Mouse (Mus musculus) stomach, embryonic 14.5 days (tissue): Measurements from ENCODE around the gene Camk2b. TPM values are rescaled to one million over a fixed set of nuclear protein-coding genes. Genes with fewer than 3 reads are reported as not detected.
A peak's percentile ranks its signal among the peaks of the same experiment; 100 is the strongest.

ENCODE experiments used
- ATAC-seq: fragments of 200-750 bp; cut with Nextera tagmentation; 2 replicates; pipeline ENCODE4 v1.8.0; 2017; ENCODE audit warnings: low read depth, moderate TSS enrichment; ENCODE audit not compliant: insufficient number of reproducible peaks, insufficient read depth, low FRiP score
- H3K27ac ChIP-seq: fragments of 300-500 bp; sonication (generic); 2 replicates; pipeline ENCODE4 v1.5.1; 2014; ENCODE audit warnings: mild to moderate bottlenecking, low read length, moderate library complexity, mixed read lengths
- H3K27me3 ChIP-seq: fragments of 300-500 bp; sonication (generic); 2 replicates; pipeline ENCODE4 v1.6.1; 2014; ENCODE audit warnings: low read length, control low read depth, mixed read lengths; ENCODE audit not compliant: control insufficient read depth, insufficient read depth
- H3K36me3 ChIP-seq: fragments of 300-500 bp; sonication (generic); 2 replicates; pipeline ENCODE4 v1.6.1; 2014; ENCODE audit warnings: mild to moderate bottlenecking, control low read depth, low read length, moderate library complexity, mixed read lengths; ENCODE audit not compliant: control insufficient read depth, insufficient read depth
- H3K4me1 ChIP-seq: fragments of 300-500 bp; sonication (generic); 2 replicates; pipeline ENCODE4 v1.6.1; 2014; ENCODE audit warnings: low read length, control low read depth, mixed read lengths; ENCODE audit not compliant: control insufficient read depth, insufficient read depth
- H3K4me2 ChIP-seq: fragments of 300-500 bp; sonication (generic); replicated peaks from 2 replicates; pipeline ENCODE4 v1.6.1; 2014; ENCODE audit warnings: low read depth, low read length, control low read depth
- H3K4me3 ChIP-seq: fragments of 300-500 bp; sonication (generic); 2 replicates; pipeline ENCODE4 v1.5.1; 2014; ENCODE audit warnings: low read depth, low read length, control low read depth
- H3K9ac ChIP-seq: fragments of 300-500 bp; sonication (generic); replicated peaks from 2 replicates; pipeline ENCODE4 v1.6.1; 2014; ENCODE audit warnings: low read depth, mild to moderate bottlenecking, control low read depth, low read length, moderate library complexity, mixed read lengths
- H3K9me3 ChIP-seq: fragments of 300-500 bp; sonication (generic); 2 replicates; pipeline ENCODE4 v1.6.1; 2016; ENCODE audit warnings: low read depth, low read length, control low read depth; ENCODE audit not compliant: control insufficient read depth
- WGBS: fragments of 180-500 bp; shearing (Covaris S2); extraction: QIAGEN DNeasy Blood & Tissue Kit; methylation state at CpG from one replicate; pipeline ENCODE4 v1.1.7; 2014; 5-methylcytosine and 5-hydroxymethylcytosine counted together
- polyA plus RNA-seq: library from polyadenylated mRNA; unstranded; fragments of >200 nt; fragmentation: Nextera tagmentation; extraction: Ambion mirVana; gene quantifications from 2 replicates; pipeline ENCODE4 v1.2.1, GENCODE M21; 2014

The Camk2b gene
- polyA plus RNA-seq, 1 experiment from 2014 or later, result 2.5 TPM

DNA sequence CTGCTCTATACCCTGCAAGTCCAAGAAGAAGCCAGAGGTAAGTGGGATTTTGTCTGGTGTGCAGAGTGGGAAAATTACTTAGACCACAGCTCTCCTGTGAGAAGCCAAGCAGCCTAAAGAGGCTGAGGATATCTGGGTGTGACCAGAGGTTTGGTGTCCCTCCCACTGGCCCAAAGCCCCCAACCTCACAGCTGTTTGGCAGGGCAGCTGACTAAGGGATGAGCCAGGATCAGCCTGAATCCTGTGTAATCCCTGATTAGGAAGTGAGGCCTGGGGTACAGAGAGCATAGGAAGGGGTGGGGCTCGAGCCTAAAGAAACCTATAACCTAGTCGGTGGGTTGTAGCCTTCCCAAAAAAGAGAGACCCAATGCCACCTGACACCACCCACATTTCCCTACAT, 91.1 kb downstream of the Camk2b start:
- Histone ChIP-seq H3K4me2 (no peak overlapping the region), H3K27me3 (no peaks in the 10 kb centered on the region), H3K36me3 (no peaks in the 10 kb centered on the region), H3K4me3 (no peak overlapping the region), H3K4me1 (peaks cover 7% of the 10 kb centered on the region; the same call in 1 of the 2 replicates), H3K27ac (no peak overlapping the region), H3K9me3 (no peaks in the 10 kb centered on the region), H3K9ac (no peak overlapping the region)
- 72% methylated on average over 2 of the region's 2 CpGs for WGBS
- no peak for ATAC-seq

DNA sequence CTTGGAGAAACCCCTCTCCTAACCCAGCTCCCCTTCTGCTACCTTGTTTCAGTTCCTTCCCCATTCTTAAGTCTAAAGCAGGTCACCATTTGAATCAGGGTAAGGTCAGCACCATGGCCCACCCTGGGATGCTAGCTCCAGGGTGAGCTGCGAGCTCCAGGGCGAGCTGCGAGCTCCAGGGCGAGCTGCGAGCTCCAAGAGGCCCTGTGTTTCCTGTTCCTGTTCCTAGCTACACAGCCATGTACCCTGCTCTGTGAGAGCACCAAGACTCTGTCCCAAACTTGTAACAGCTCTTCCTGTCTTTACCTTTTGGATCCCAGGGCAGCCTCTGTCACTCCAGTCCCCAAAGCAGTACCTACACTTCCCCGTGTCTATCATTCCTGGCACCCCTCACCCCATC, 92.1 kb downstream of the Camk2b start:
- H3K4me1 ChIP-seq, result peaks cover 7% of the 10 kb centered on the region; the same call in 1 of the 2 replicates
- H3K4me2 ChIP-seq, result no peak overlapping the region
- 84% methylated on average over 6 of the region's 6 CpGs for WGBS
- H3K9ac ChIP-seq, result no peak overlapping the region
- ATAC-seq, result no peak
- no peaks in the 10 kb centered on the region for H3K9me3 ChIP-seq
- H3K27me3 ChIP-seq, result no peaks in the 10 kb centered on the region
- no peak overlapping the region for H3K4me3 ChIP-seq
- H3K27ac ChIP-seq, result no peak overlapping the region
- H3K36me3 ChIP-seq, result no peaks in the 10 kb centered on the region

DNA sequence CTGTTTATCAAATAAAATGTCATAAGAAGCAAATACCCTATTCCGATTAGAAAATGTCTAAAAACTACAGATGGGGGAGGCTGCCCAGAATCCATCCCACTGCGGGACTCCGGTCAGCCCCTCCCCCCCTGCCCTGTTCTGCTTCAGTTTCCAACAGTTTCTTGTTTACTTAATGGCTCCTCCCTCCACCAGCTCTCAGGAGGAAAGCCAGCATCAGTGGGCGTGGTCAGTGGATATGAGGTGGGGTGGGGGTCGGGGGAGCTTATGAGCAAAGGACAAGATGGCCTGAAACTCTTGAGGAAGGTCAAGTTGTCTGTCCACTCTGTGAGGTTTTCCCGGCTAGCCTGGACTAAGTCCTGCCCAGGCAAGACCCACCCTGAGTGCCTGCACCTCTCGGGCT, 93.0 kb downstream of the Camk2b start:
- H3K4me3 ChIP-seq, result no peak overlapping the region
- ATAC-seq, result peak; percentile 49; the same call in 1 of the 2 replicates
- no peak overlapping the region for H3K27ac ChIP-seq
- peaks cover 7% of the 10 kb centered on the region; the same call in 1 of the 2 replicates for H3K4me1 ChIP-seq
- peaks cover 4% of the 10 kb centered on the region; the same call in 1 of the 2 replicates for H3K36me3 ChIP-seq
- H3K9me3 ChIP-seq, result no peaks in the 10 kb centered on the region
- H3K4me2 ChIP-seq, result 0 out of 2 replicates have a peak overlapping the region, but pooled peaks have one; percentile 3
- H3K9ac ChIP-seq, result no peak overlapping the region
- 28% methylated on average over 7 of the region's 7 CpGs for WGBS
- no peaks in the 10 kb centered on the region for H3K27me3 ChIP-seq

DNA sequence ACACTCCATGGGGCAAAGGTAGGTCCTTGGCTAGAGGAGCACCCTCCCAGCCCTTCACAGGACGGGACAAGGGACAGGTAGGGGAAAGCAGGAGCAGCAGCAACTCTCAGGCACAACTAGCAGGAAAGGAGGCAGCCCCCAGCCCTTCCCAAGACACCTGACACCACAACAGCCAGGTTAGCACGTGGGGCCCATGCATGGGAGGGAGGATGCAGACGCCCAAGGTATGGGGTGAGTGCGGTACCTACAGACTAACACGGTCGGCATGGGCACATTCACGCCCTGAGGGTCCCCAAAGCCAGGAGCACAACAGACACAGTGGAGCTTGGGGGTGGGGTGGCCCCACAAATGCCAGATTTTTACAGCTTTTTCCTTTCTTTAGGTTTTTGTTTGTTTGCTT, 95.0 kb downstream of the Camk2b start:
- no peaks in the 10 kb centered on the region for H3K9me3 ChIP-seq
- H3K27ac ChIP-seq, result no peak overlapping the region
- no peaks in the 10 kb centered on the region for H3K27me3 ChIP-seq
- 50% methylated on average over 7 of the region's 7 CpGs for WGBS
- H3K9ac ChIP-seq, result no peak overlapping the region
- no peak for ATAC-seq
- H3K4me2 ChIP-seq, result no peak overlapping the region
- peaks cover 7% of the 10 kb centered on the region; the same call in 1 of the 2 replicates for H3K4me1 ChIP-seq
- H3K4me3 ChIP-seq, result no peak overlapping the region
- peaks cover 4% of the 10 kb centered on the region for H3K36me3 ChIP-seq

DNA sequence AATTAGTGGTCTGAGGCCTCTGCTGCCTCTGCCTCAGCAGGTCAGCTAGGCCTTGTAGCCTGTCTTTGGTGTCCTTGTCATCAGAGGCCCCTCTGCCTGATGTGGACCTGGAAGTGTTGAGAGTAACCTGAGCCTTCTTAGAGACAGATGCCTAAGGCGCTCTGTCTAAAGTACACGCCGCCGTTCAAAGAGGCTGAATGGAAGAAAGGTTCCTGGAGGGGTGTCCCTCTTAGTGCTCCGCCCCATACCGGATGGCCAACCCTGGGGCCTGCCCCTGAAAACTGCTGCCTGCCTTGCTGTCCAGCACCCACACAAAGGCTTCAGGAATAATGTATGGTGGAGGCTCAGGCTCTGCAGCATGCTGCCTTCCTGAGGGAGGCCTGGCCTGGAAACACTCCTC, 97.9 kb downstream of the Camk2b start:
- Histone ChIP-seq H3K9me3 (no peaks in the 10 kb centered on the region), H3K36me3 (peaks cover 23% of the 10 kb centered on the region), H3K4me1 (peaks cover 7% of the 10 kb centered on the region; the same call in 1 of the 2 replicates), H3K9ac (no peak overlapping the region), H3K4me2 (no peak overlapping the region), H3K4me3 (no peak overlapping the region), H3K27ac (no peak overlapping the region), H3K27me3 (no peaks in the 10 kb centered on the region)
- no peak for ATAC-seq
- WGBS, result 66% methylated on average over 6 of the region's 6 CpGs

DNA sequence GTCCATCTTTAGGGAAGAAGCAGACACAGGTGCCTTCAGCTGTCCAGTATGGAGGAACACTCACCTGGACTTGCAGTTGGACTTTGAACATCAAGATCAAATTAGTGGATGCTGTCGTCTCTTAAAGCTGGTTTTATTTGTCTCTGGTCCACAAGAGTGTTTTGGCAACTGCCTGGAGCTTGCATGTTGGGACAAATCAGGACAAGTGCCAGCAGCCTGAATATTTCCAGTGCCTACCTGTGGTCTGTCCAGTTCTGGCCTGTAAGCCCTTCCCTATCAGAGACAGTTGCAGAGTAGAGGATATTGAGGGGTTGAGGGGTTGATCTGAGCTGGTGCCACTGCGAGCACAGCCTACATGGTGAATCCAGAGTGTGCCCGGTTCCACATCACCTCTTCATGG, 99.4 kb downstream of the Camk2b start:
- Histone ChIP-seq H3K27ac (no peak overlapping the region), H3K4me2 (no peak overlapping the region), H3K4me1 (no peaks in the 10 kb centered on the region), H3K36me3 (peaks cover 38% of the 10 kb centered on the region), H3K27me3 (no peaks in the 10 kb centered on the region), H3K9ac (no peak overlapping the region), H3K9me3 (no peaks in the 10 kb centered on the region), H3K4me3 (no peak overlapping the region)
- ATAC-seq, result no peak
- 88% methylated on average over 3 of the region's 3 CpGs for WGBS

DNA sequence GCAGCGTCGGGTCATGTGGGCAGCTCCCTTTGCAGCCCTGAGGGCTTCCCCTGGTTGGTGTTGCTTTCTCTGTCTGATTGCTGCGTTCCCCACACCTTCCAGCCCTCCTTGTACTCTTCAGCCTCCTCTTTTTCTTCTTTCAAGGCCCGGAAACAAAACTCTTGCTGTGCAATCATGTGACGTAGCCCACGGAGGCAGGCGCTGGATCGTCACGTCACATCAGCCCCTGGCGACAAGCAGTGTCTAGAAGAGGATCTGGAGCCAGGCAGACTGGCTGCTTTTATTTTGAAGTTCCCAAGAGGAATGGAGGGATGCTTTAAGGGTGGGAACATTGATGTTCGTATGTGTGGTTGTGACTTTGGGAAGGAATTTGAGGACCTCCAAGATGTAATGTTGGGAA, 100.3 kb downstream of the Camk2b start:
- no peak for ATAC-seq
- Histone ChIP-seq H3K4me2 (no peak overlapping the region), H3K9ac (no peak overlapping the region), H3K9me3 (no peaks in the 10 kb centered on the region), H3K36me3 (peaks cover 47% of the 10 kb centered on the region), H3K4me1 (no peaks in the 10 kb centered on the region), H3K27me3 (no peaks in the 10 kb centered on the region), H3K4me3 (no peak overlapping the region), H3K27ac (no peak overlapping the region)
- 86% methylated on average over 11 of the region's 11 CpGs for WGBS

DNA sequence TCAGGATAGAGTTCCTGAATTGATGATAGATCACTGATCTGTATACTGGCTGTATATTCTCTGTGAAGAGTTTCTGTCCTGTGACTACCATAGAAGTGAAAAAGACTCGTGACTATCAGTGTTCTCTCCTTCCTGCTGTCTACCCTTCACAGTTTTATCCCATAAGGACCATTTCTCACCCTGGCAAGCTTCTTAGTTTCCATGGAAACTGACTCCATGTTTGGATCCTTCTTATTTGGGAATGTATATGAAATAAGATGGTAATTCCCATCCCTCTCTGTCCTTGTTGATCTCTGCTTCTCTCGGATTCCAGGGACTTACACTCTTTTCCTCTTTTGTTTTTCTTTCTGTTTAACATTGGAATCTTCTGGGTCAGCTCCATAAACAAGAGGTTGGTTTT, 106.1 kb downstream of the Camk2b start:
- WGBS, result 74% methylated on average over 2 of the region's 2 CpGs
- no peak overlapping the region for H3K4me2 ChIP-seq
- H3K27ac ChIP-seq, result no peak overlapping the region
- peaks cover 48% of the 10 kb centered on the region for H3K36me3 ChIP-seq
- no peak overlapping the region for H3K4me3 ChIP-seq
- no peaks in the 10 kb centered on the region for H3K9me3 ChIP-seq
- H3K9ac ChIP-seq, result no peak overlapping the region
- H3K4me1 ChIP-seq, result 0 out of 2 replicates have a peak, but pooled peaks cover 6% of the 10 kb centered on the region
- no peaks in the 10 kb centered on the region for H3K27me3 ChIP-seq
- no peak for ATAC-seq
